Mouse (Mus musculus) fat pad, adult 2 months (tissue): ENCODE measurements around the gene Sbf2.
"Not testable (repeated sequence)": the region's sequence is repeated elsewhere in the genome, so short reads cannot be mapped to it uniquely, and the experiment has no call there.

Source experiments
- DNase-seq: peaks from one replicate; pipeline ENCODE4 v3.0.0-alpha.2; 2011; ENCODE audit warnings: low read depth, low spot score; ENCODE audit errors: extremely low read depth

Gene Sbf2

DNA sequence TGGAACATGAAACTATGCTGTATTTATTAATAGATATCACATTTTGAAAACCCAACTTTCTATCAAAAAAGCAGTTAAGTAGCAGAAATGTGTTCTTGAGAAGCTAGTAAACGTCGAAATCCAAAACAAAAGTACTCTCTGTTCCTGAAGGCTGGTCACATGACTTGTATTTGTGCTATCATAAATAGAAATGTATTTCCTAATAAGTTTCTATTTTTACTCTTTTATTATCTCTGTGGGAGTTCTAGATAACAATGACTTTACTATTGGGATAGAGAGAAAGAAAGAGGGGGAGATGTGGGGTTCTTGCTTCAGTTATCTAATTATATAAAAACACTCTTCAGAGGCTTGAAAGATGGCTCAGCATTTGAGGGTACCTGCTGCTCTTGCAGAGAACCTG lies 29.5 kb downstream of the Sbf2 start:
- DNase-seq, result no peak

GRCm38 (mm10) chr7:110584159-110584558 lies 30.6 kb downstream of the Sbf2 start:
- DNase-seq, result no peak

DNA sequence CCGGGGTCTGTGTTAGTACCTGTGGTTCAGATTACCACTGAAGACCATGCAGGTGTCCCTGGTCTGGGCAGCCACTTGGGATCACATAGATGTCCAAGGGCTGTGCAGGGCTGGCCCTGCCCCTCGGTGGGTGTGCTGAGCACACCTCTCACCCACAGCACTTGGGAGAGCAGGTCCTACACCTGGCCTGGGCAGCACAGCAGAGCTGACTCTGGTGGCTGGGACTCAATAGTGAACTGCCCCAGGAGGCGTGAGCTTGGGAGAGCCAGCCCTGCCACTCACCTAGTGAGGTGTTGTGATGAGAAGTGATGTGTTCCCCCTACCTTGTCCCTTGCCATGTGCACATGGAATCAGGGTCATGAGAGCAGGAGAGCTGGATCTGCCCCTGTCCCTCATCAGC lies 31.0 kb downstream of the Sbf2 start:
- DNase-seq, result no peak

GRCm38 (mm10) chr7:110565815-110566549 lies 48.7 kb downstream of the Sbf2 start:
- DNase-seq, result no peak

DNA sequence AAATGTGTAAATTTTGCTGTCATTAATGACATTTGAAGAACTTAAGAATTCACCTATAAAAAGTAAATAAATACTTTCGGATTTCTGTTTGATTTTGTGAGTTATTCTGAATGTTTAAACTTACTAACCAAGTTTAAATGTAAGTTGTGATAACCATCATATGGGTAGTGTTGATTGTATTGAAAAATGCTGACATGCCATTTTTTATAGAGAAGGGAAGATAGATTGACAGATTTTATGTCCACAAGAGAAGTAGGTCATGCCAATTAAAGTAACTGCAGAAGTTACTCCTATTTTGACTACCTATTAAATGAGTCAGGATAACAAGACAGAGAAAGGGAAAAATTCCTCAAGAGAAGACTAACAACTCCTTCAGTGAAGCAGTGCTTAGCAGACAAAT lies 53.1 kb downstream of the Sbf2 start:
- DNase-seq, result no peak

DNA sequence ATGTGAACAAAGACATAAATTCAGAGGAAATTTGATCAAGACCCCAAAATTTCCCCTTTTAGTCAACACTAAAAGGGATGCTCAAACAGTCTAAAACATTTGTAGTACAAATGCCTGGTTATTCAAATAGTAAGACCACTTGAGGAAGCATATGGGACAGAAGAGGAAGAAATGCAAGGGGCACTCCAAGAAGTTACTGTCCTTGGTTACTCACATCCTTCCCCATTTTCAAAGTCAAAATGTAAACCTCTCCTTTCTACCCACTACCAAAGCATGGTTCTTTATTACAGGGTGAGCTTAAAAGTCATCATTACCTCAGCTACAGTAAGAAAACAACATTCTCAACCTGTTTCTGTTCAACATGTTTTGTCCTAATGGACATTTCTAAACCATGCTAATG lies 57.7 kb downstream of the Sbf2 start:
- no peak for DNase-seq

DNA sequence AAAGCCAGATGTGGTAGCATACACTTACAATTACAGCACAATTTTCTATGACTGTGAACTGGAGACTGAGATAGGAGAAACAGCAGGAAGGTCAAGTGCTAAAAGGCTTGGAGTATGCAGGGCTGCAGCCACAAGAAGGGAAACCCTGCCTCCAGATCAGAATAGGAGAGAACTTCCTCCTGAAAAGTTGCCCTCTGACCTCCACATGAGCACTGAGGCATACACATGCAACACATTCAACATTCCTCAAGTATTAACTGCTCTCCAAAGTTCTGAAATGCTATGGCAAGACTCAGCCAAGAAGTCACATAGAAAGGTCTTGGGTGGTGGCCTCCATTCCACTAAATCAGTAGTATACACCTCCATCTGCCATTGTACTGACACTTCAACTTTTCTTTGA lies 58.5 kb downstream of the Sbf2 start:
- no peak for DNase-seq

DNA sequence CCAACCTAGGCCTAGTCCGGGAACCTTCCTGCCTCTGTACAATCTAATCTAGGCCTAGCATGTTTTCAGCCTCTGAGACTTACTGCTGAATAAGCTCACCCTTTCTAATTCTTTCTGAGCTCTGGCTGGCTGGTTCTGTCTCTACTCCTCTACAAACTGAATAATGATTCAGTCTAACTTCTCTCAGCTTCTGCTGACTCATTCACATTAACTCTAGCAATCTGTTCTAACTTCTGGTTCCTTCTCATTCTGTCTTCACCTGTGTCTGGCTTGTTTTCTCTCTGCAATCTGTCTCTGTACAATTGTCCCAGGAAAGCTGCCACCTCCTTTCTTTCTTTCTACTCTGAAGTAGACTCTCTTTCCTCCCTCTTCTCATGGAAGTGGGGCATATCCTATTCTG lies 59.5 kb downstream of the Sbf2 start:
- no peak for DNase-seq

- no peak for DNase-seq
These were observed 66.5 kb downstream of the Sbf2 start for GRCm38 (mm10) chr7:110548268-110548667.

GRCm38 (mm10) chr7:110543341-110543740 lies 71.4 kb downstream of the Sbf2 start:
- no peak for DNase-seq

DNA sequence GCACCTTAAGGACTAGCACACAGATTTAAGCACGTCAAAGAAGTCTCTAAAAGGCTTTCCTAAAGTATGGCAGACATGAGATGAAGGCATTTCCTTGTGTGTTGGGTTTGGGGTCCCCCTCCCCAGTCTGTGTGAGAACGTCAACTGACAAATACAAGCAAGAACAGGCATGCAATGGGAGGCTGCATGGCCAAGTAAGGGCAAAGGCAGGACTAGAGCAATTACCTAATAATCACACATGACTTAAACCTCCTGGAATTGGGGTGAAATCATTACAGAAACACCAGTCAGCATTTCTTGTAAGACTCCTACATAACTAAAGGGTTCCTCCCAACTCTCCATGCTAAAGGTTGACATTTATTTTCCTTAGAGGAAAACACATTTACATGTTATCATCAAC lies 75.5 kb downstream of the Sbf2 start:
- no peak for DNase-seq

DNA sequence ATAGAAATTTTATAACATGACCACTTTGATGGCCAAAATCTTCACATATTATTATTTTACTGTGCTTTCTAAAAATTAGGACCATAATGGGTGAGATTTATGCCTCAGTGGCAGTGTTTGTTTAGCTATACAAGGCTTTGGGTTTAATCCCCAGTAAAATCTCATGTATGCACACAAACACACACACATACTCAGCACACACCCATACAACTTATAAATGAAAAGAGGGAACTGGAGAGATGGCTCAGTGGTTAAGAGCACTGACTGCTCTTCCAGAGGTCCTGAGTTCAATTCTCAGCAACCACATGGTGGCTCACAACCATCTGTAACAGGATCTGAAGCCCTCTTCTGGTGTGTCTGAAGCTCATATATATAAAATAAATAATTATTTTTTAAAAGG lies 84.4 kb downstream of the Sbf2 start:
- not testable (repeated sequence) for DNase-seq

GRCm38 (mm10) chr7:110525090-110525775 lies 89.5 kb downstream of the Sbf2 start:
- no peak for DNase-seq

DNA sequence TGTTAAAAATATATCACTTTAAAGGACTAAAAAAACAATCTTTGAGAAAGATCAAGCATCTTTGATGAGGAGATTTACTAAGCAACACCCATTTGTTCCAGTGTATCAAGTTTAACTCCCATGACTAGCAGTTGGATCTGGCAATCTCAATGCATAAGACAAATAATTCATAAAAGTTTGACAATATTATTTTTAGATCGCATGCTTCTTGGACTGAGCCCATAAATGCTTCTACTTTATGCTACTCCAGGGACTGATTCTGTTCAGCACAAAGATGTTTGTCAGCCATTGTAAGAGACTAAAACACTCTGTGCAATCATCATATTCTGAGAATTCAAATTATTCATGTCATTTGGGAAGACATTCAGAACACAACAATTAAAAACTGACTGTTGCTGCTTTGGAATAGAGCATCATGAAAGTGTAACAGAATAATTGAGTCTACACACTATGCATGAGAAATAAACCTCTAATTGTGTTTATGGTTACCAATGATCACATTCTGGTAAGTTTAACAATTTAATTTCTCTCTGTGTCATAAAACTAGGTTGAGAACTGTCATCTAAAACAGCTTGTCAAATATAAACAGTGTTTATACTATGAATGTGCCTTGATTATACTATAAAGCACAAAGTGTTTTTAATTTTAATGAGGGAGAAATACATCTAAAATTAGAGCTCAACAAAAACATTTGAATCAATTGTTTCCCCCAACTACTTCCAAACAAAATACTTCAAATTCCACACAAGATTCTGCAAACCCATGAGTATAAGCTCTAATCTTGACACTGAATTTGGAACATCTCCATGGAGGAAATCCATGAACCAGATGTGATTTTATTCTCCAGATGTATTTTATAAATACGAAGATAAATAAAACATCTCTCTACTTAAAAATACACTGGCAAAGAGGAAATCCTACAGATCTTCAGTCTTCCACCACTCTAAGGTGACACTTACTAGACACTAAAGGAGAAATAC lies 98.2 kb downstream of the Sbf2 start:
- DNase-seq, result no peak

- DNase-seq, result no peak
These were observed 100.6 kb downstream of the Sbf2 start for GRCm38 (mm10) chr7:110514131-110514530.

DNA sequence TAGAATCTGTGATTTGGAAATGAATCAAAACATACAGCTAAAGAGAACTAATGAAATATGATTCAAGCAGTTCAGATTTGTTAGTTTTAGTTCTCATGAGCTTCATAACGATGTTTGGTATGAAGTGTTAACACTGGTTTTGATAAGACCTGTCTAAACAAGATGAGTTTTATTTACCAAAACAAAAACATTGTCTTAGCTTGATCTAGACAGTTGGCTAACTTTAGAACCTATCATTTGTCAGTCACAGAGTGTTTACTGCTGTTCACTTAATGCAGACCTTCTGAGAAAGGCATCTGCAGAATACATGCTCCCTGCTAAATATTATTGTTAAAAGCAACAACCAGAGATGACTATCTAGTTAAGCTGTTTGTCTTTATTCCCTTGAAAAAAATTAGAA lies 116.1 kb downstream of the Sbf2 start:
- DNase-seq, result no peak

DNA sequence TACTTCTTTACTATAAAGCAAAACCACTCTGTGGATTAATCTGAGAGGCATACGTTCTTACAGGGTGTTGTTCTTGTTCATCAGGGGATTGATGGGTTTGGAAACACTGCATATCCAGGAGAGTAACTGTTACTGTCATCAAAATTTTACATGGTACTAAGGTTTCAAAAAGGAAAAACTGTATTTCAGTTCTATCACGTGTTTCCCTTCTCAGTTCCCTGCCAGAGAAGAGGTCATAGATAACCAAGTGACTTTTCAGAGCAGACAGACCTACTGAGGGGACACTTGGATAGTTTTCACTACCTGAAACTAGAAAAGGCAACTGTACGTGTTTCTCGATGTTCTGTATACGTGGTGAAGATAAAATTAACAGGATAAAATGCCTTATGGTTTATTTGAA lies 123.7 kb downstream of the Sbf2 start:
- no peak for DNase-seq

GRCm38 (mm10) chr7:110485051-110485450 lies 129.7 kb downstream of the Sbf2 start:
- DNase-seq, result no peak

DNA sequence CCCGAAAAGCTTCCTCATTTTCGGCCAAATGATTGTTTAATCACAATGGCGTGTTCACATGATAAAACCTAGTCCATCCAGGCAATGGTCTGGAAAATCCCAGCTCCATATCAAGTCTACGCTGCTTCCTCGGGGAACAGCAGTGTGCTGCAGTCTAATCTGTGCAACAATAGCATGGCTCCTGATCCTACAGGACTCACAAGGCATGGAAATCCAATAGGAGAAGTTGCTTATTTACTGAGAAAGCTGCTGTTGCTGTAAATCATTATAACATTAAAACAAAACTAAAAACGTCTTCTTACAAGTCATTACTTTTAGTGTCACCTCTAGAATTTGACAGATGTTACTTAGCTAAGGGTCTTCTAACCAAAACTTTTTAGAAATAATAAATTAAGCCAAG lies 143.7 kb downstream of the Sbf2 start:
- DNase-seq, result no peak

DNA sequence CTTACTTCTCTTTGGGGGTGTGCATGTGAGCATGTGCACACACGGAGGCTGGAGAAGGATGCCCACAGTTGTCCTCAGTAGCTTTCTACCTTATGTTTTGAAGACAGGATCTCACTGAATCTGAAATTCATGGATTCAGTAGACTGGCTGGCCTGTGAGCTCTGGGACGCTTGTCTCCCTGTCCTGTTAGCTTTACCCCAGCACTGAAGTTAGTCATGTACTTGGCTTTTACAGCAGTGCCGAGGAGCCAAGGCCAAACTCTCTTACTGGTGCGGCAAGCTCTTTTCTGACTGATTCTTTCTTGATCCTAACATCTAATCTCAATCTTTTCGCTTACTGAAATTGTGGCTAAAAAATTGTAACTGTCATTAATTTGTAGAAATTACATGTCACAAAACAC lies 151.3 kb downstream of the Sbf2 start:
- DNase-seq, result no peak

GRCm38 (mm10) chr7:110432301-110432700 lies 182.4 kb downstream of the Sbf2 start:
- no peak for DNase-seq

GRCm38 (mm10) chr7:110416318-110416717 lies 198.4 kb downstream of the Sbf2 start:
- DNase-seq, result no peak
